Mouse (Mus musculus) heart, adult 2 months (tissue): ENCODE measurements at regions not wholly inside any gene's neighbourhood (a gene's known extent, or its start where the extent isn't known, plus 50 kb on each side); places are given as distances from the start of the nearest gene placed in this dataset.
"Not testable (repeated sequence)": the region's sequence is repeated elsewhere in the genome, so short reads cannot be mapped to it uniquely, and the experiment has no call there.

Experiments used
- DNase-seq, 2 experiments: peaks; one replicate each; pipeline ENCODE4 v3.0.0; 2021
- H3K27ac ChIP-seq: fragments of 200-600 bp; 2 replicates; pipeline ENCODE4 v1.8.1; 2022
- H3K27me3 ChIP-seq: fragments of 200-500 bp; 2 replicates; pipeline ENCODE4 v1.6.1; 2012; ENCODE audit warnings: mild to moderate bottlenecking, low read length, inconsistent platforms, mixed read lengths; ENCODE audit not compliant: control insufficient read depth, insufficient read depth
- H3K36me3 ChIP-seq: fragments of 200-500 bp; 2 replicates; pipeline ENCODE4 v1.6.1; 2012; ENCODE audit warnings: low read length, inconsistent platforms; ENCODE audit not compliant: control insufficient read depth, insufficient read depth
- H3K4me1 ChIP-seq: fragments of 200-500 bp; 2 replicates; pipeline ENCODE4 v1.6.1; 2011; ENCODE audit warnings: low read length; ENCODE audit not compliant: control insufficient read depth, insufficient read depth
- H3K4me3 ChIP-seq: fragments of 200-600 bp; 2 replicates; pipeline ENCODE4 v1.8.1; 2022
- H3K79me2 ChIP-seq: fragments of 200-500 bp; replicated peaks from 2 replicates; pipeline ENCODE4 v1.6.1; 2012; ENCODE audit warnings: mild to moderate bottlenecking, inconsistent platforms, low read length, moderate library complexity, mixed read lengths; ENCODE audit not compliant: control insufficient read depth, insufficient read depth
- H3K9ac ChIP-seq: fragments of 200-500 bp; 2 replicates; pipeline ENCODE4 v1.6.1; 2012; ENCODE audit warnings: low read depth, mild to moderate bottlenecking, control low read depth, inconsistent platforms, low read length, mixed read lengths
- CTCF ChIP-seq: fragments of 200-600 bp; IDR thresholded peaks from 2 replicates; pipeline ENCODE4 v1.8.1; 2022; ENCODE audit warnings: antibody characterized with exemption, mild to moderate bottlenecking, moderate library complexity
- EP300 ChIP-seq: fragments of 200-500 bp; IDR thresholded peaks from 2 replicates; pipeline ENCODE4 v1.6.1; 2011; ENCODE audit warnings: low read depth, low read length, control low read depth; ENCODE audit not compliant: insufficient read depth
- POLR2A ChIP-seq: fragments of 200-500 bp; IDR thresholded peaks from 2 replicates; pipeline ENCODE4 v1.6.1; 2011; ENCODE audit warnings: mild to moderate bottlenecking, low read depth, low read length, control low read depth; ENCODE audit not compliant: insufficient read depth
- WGBS: fragments of 180-500 bp; shearing (Covaris S2); methylation state at CpG from one replicate; pipeline ENCODE4 v1.1.7; 2018; 5-methylcytosine and 5-hydroxymethylcytosine counted together
- intact Hi-C: fragments of 180-260 bp; cut with DNase I; formaldehyde crosslinking; loops from one replicate; pipeline ENCODE4 v1.15.1; 2025

DNA sequence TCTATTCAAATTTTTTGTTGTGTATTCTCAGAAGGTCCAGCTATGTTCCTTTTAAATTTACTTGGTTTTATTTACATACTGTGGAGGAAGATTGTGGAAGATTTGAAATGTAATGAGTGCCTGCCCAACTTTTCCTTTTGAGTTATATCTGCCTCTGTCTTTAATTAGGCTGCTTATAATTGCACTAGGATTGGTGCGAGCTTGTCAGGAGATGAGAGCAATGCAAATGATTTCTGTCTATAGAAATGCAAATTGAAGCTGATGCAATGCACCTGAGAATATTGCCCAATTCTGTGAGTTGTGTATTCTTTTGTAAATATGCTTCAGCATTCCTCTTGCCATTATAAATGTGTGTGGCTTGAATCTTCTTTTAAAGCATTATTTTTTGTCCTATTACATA lies 257.4 kb downstream of the Fam198b start:
- TF ChIP-seq EP300 = no peak
- TF ChIP-seq CTCF = no peak
- TF ChIP-seq POLR2A = no peak
- intact Hi-C loops = no loop called here
- no peak overlapping the region for H3K27ac ChIP-seq

DNA sequence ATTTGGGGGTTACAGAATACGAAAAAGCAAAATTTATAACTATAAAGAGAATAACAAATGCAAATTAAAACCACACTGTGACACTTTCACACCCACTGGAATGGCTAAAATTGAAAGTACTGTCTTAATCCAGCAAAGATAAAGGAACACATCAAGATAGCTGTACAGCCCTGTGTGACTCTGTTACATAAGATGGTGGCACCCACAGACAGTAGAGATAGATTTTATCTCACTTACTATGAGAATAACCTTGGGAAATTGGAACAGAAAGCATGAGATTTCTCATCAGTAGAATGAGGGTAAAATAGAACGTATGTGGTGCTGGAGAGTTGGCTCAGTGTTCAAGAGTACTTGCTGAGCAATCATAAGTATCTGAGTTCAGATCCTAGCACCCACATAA lies 276.1 kb downstream of the Fam198b start:
- intact Hi-C loops = no loop called here
- no peaks in the 10 kb centered on the region for H3K79me2 ChIP-seq
- H3K27me3 ChIP-seq = no peaks in the 10 kb centered on the region
- 73% methylated on average over 2 of the region's 2 CpGs for WGBS
- H3K4me3 ChIP-seq = no peak overlapping the region
- no peak overlapping the region for H3K27ac ChIP-seq
- TF ChIP-seq POLR2A = no peak
- no peak for TF ChIP-seq EP300
- no peak for TF ChIP-seq CTCF
- no peak for DNase-seq
- no peaks in the 10 kb centered on the region for H3K4me1 ChIP-seq
- no peak overlapping the region for H3K9ac ChIP-seq
- no peaks in the 10 kb centered on the region for H3K36me3 ChIP-seq

More for the DNA sequence above, 257.4 kb downstream of the Fam198b start:
- Histone ChIP-seq H3K9ac (no peak overlapping the region), H3K79me2 (no peaks in the 10 kb centered on the region), H3K36me3 (no peaks in the 10 kb centered on the region), H3K27me3 (no peaks in the 10 kb centered on the region), H3K4me3 (no peak overlapping the region), H3K4me1 (no peaks in the 10 kb centered on the region)
- WGBS = 70% methylated on average over 1 of the region's 1 CpGs
- no peak for DNase-seq

GRCm38 (mm10) chr3:80181749-80182148 lies 297.4 kb downstream of the Fam198b start:
- no peak for TF ChIP-seq CTCF
- TF ChIP-seq POLR2A = no peak
- no peak for TF ChIP-seq EP300
- 64% methylated on average over 2 of the region's 2 CpGs for WGBS

DNA sequence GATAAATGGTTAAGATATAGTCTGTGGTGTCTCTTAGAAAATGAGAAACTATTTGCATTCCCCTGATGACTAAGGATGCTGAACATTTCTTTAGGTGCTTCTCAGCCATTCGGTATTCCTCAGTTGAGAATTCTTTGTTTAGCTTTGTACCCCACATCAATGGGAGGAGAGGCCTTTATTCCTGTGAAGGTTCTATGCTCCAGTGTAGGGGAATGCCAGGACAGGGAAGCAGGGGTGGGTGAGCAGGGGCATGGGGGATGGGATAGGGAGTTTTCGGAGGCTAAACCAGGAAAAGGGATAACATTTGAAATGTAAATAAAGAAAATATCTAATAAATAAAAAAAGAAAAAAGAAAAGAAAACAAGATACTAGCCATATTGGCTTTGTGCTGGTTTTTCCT lies 297.8 kb downstream of the Fam198b start:
- H3K27me3 ChIP-seq, H3K4me1 ChIP-seq, H3K36me3 ChIP-seq, H3K4me3 ChIP-seq, H3K27ac ChIP-seq, H3K9ac ChIP-seq, DNase-seq, H3K79me2 ChIP-seq, intact Hi-C loops: not testable (repeated sequence)
- WGBS = 70% methylated on average over 2 of the region's 2 CpGs

More at GRCm38 (mm10) chr3:80181749-80182148, 297.4 kb downstream of the Fam198b start:
- Histone ChIP-seq H3K36me3 (no peaks in the 10 kb centered on the region), H3K27me3 (no peaks in the 10 kb centered on the region), H3K27ac (no peak overlapping the region), H3K9ac (no peak overlapping the region), H3K4me1 (no peaks in the 10 kb centered on the region), H3K4me3 (no peak overlapping the region), H3K79me2 (no peaks in the 10 kb centered on the region)
- intact Hi-C loops = no loop called here
- DNase-seq = no peak

GRCm38 (mm10) chr3:80187406-80187805 lies 303.1 kb downstream of the Fam198b start:
- TF ChIP-seq POLR2A = no peak
- no peak for TF ChIP-seq EP300
- no peak for TF ChIP-seq CTCF
- 81% methylated on average over 5 of the region's 5 CpGs for WGBS
- Histone ChIP-seq H3K4me1 (no peaks in the 10 kb centered on the region), H3K36me3 (no peaks in the 10 kb centered on the region), H3K27ac (no peak overlapping the region), H3K9ac (no peak overlapping the region), H3K79me2 (no peaks in the 10 kb centered on the region), H3K27me3 (no peaks in the 10 kb centered on the region), H3K4me3 (no peak overlapping the region)
- no peak for DNase-seq
- intact Hi-C loops = no loop called here

DNA sequence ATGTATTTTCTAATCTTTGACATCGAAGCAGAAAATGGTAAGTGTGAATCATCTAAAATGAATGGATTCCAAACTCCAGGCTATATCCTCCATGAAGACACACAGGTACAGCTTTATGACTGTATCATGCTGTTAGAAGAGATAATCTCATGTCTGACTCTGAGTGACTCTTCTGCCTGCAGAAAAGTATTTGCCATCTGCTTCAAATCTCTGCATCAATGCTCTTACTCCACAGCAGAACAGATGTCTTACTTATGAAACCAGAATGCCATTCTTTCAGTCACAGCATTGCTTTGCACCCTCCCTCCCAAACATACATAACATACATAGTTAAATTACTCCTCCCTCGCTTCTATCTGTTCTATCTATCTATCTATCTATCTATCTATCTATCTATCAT lies 316.6 kb downstream of the Fam198b start:
- H3K79me2 ChIP-seq = no peaks in the 10 kb centered on the region
- WGBS = 70% methylated on average over 2 of the region's 2 CpGs
- intact Hi-C loops = no loop called here
- no peak overlapping the region for H3K27ac ChIP-seq
- no peak for TF ChIP-seq EP300
- no peak for TF ChIP-seq CTCF
- TF ChIP-seq POLR2A = no peak
- no peak overlapping the region for H3K9ac ChIP-seq
- H3K27me3 ChIP-seq = no peaks in the 10 kb centered on the region
- H3K4me1 ChIP-seq = no peaks in the 10 kb centered on the region
- DNase-seq = no peak
- H3K4me3 ChIP-seq = no peak overlapping the region
- H3K36me3 ChIP-seq = no peaks in the 10 kb centered on the region

DNA sequence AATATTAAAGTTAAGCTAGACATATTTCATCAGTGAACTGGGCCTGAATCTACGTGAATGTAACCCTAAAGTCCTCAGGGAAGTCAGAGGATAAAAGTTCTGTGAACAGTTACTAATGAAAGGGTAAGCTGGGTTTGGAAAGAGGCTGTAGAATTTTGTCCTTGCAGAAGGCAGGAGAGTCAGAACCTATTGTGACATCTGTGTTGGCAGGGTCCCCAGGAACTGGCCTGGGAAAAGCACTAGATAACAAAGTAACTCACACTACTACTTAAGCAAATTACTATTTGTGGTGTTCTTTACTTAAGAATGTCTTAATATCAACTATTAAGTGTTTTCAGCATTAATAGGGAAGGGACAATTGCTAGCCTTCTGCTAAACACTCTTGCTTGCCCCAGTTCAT lies 320.5 kb downstream of the Fam198b start:
- TF ChIP-seq CTCF (no peak), POLR2A (no peak), EP300 (no peak)
- DNase-seq = peak; percentile 21 to 41
- Histone ChIP-seq H3K4me3 (no peak overlapping the region), H3K27ac (no peak overlapping the region), H3K36me3 (no peaks in the 10 kb centered on the region), H3K79me2 (no peaks in the 10 kb centered on the region), H3K27me3 (no peaks in the 10 kb centered on the region), H3K9ac (no peak overlapping the region), H3K4me1 (no peaks in the 10 kb centered on the region)
- 57% methylated on average over 1 of the region's 1 CpGs for WGBS
- intact Hi-C loops = no loop called here
